Mouse (Mus musculus): ENCODE results near the gene Gpr155. TPM values are rescaled to one million over a fixed set of nuclear protein-coding genes. Genes with fewer than 3 reads are reported as not detected.

Gene Gpr155
- polyA plus RNA-seq, 1 experiment from 2014 or later, result 18.1 TPM

GRCm38 (mm10) chr2:73359941-73360340 is 26.4 kb downstream of the Gpr155 start:
- H3K27ac ChIP-seq (ENCODE audit: low read depth, low read length), result no peak overlapping the region
- H3K4me2 ChIP-seq (replicated peaks; ENCODE audit: low read depth), result no peak overlapping the region
- no peak for TF ChIP-seq CTCF (IDR thresholded peaks at IDR 0.05; ENCODE audit: low read depth)
- no peak overlapping the region for H3K4me3 ChIP-seq (ENCODE audit: low read depth, low read length)
- no peaks in the 10 kb centered on the region for H3K9me3 ChIP-seq (ENCODE audit: control insufficient read depth)
- WGBS, result 70% methylated on average over 5 of the region's 5 CpGs
- peaks cover 6% of the 10 kb centered on the region; the same call in 1 of the 2 replicates for H3K36me3 ChIP-seq (ENCODE audit: control insufficient read depth, insufficient read depth)
- H3K27me3 ChIP-seq (replicated peaks; ENCODE audit: control insufficient read depth, insufficient read depth, low read length), result no peaks in the 10 kb centered on the region
- no peak overlapping the region for H3K9ac ChIP-seq (ENCODE audit: low read depth, low read length)
- H3K4me1 ChIP-seq (replicated peaks; ENCODE audit: control insufficient read depth, insufficient read depth, low read length), result no peaks in the 10 kb centered on the region
- ATAC-seq, result peak; percentile 51; the same call in 1 of the 2 replicates

- Histone ChIP-seq H3K4me3 (ENCODE audit: low read depth, low read length) (no peak overlapping the region), H3K36me3 (ENCODE audit: control insufficient read depth, insufficient read depth) (peaks cover 2% of the 10 kb centered on the region; the same call in 1 of the 2 replicates), H3K9ac (ENCODE audit: low read depth, low read length) (no peak overlapping the region), H3K4me2 (replicated peaks; ENCODE audit: low read depth) (peak overlapping the region; percentile 13; the same call in 1 of the 2 replicates), H3K27me3 (replicated peaks; ENCODE audit: control insufficient read depth, insufficient read depth, low read length) (no peaks in the 10 kb centered on the region), H3K9me3 (ENCODE audit: control insufficient read depth) (no peaks in the 10 kb centered on the region), H3K27ac (ENCODE audit: low read depth, low read length) (no peak overlapping the region), H3K4me1 (replicated peaks; ENCODE audit: control insufficient read depth, insufficient read depth, low read length) (no peaks in the 10 kb centered on the region)
- no peak for TF ChIP-seq CTCF (IDR thresholded peaks at IDR 0.05; ENCODE audit: low read depth)
- WGBS, result 66% methylated on average over 18 of the region's 18 CpGs
- no peak for ATAC-seq
Measured at GRCm38 (mm10) chr2:73357004-73357403, 29.4 kb downstream of the Gpr155 start.

GRCm38 (mm10) chr2:73351927-73352374 is 34.4 kb downstream of the Gpr155 start:
- H3K9ac ChIP-seq (ENCODE audit: low read depth, low read length), result no peak overlapping the region
- no peak for TF ChIP-seq CTCF (IDR thresholded peaks at IDR 0.05; ENCODE audit: low read depth)
- H3K27me3 ChIP-seq (replicated peaks; ENCODE audit: control insufficient read depth, insufficient read depth, low read length), result no peaks in the 10 kb centered on the region
- peak overlapping the region; percentile 15 for H3K27ac ChIP-seq (ENCODE audit: low read depth, low read length)
- H3K4me2 ChIP-seq (replicated peaks; ENCODE audit: low read depth), result no peak overlapping the region
- no peaks in the 10 kb centered on the region for H3K9me3 ChIP-seq (ENCODE audit: control insufficient read depth)
- no peaks in the 10 kb centered on the region for H3K4me1 ChIP-seq (replicated peaks; ENCODE audit: control insufficient read depth, insufficient read depth, low read length)
- peaks cover 8% of the 10 kb centered on the region; the same call in 1 of the 2 replicates for H3K36me3 ChIP-seq (ENCODE audit: control insufficient read depth, insufficient read depth)
- H3K4me3 ChIP-seq (ENCODE audit: low read depth, low read length), result no peak overlapping the region
- no peak for ATAC-seq
- WGBS, result 34% methylated on average over 7 of the region's 7 CpGs

- ATAC-seq, result no peak
- 35% methylated on average over 5 of the region's 5 CpGs for WGBS
- H3K4me3 ChIP-seq (ENCODE audit: low read depth, low read length), result no peak overlapping the region
- no peaks in the 10 kb centered on the region for H3K4me1 ChIP-seq (replicated peaks; ENCODE audit: control insufficient read depth, insufficient read depth, low read length)
- peaks cover 8% of the 10 kb centered on the region; the same call in 1 of the 2 replicates for H3K36me3 ChIP-seq (ENCODE audit: control insufficient read depth, insufficient read depth)
- no peak for TF ChIP-seq CTCF (IDR thresholded peaks at IDR 0.05; ENCODE audit: low read depth)
- H3K27ac ChIP-seq (ENCODE audit: low read depth, low read length), result peak overlapping the region; percentile 15
- no peaks in the 10 kb centered on the region for H3K9me3 ChIP-seq (ENCODE audit: control insufficient read depth)
- no peak overlapping the region for H3K9ac ChIP-seq (ENCODE audit: low read depth, low read length)
- H3K4me2 ChIP-seq (replicated peaks; ENCODE audit: low read depth), result no peak overlapping the region
- H3K27me3 ChIP-seq (replicated peaks; ENCODE audit: control insufficient read depth, insufficient read depth, low read length), result no peaks in the 10 kb centered on the region
Measured at GRCm38 (mm10) chr2:73351496-73351895, 34.9 kb downstream of the Gpr155 start.

- Histone ChIP-seq H3K36me3 (ENCODE audit: control insufficient read depth, insufficient read depth) (peaks cover 8% of the 10 kb centered on the region; the same call in 1 of the 2 replicates), H3K9ac (ENCODE audit: low read depth, low read length) (no peak overlapping the region), H3K4me3 (ENCODE audit: low read depth, low read length) (no peak overlapping the region), H3K4me2 (replicated peaks; ENCODE audit: low read depth) (no peak overlapping the region), H3K27me3 (replicated peaks; ENCODE audit: control insufficient read depth, insufficient read depth, low read length) (no peaks in the 10 kb centered on the region), H3K27ac (ENCODE audit: low read depth, low read length) (no peak overlapping the region), H3K4me1 (replicated peaks; ENCODE audit: control insufficient read depth, insufficient read depth, low read length) (no peaks in the 10 kb centered on the region), H3K9me3 (ENCODE audit: control insufficient read depth) (no peaks in the 10 kb centered on the region)
- ATAC-seq, result no peak
- no peak for TF ChIP-seq CTCF (IDR thresholded peaks at IDR 0.05; ENCODE audit: low read depth)
- 92% methylated on average over 6 of the region's 6 CpGs for WGBS
Measured at GRCm38 (mm10) chr2:73348221-73348620, 38.2 kb downstream of the Gpr155 start.

- Histone ChIP-seq H3K9ac (ENCODE audit: low read depth, low read length) (no peak overlapping the region), H3K27me3 (replicated peaks; ENCODE audit: control insufficient read depth, insufficient read depth, low read length) (no peaks in the 10 kb centered on the region), H3K4me2 (replicated peaks; ENCODE audit: low read depth) (no peak overlapping the region), H3K4me1 (replicated peaks; ENCODE audit: control insufficient read depth, insufficient read depth, low read length) (no peaks in the 10 kb centered on the region), H3K36me3 (ENCODE audit: control insufficient read depth, insufficient read depth) (peaks cover 8% of the 10 kb centered on the region; the same call in 1 of the 2 replicates), H3K9me3 (ENCODE audit: control insufficient read depth) (no peaks in the 10 kb centered on the region), H3K4me3 (ENCODE audit: low read depth, low read length) (no peak overlapping the region), H3K27ac (ENCODE audit: low read depth, low read length) (no peak overlapping the region)
- no peak for ATAC-seq
- 86% methylated on average over 9 of the region's 9 CpGs for WGBS
- TF ChIP-seq CTCF (IDR thresholded peaks at IDR 0.05; ENCODE audit: low read depth), result no peak
Measured at GRCm38 (mm10) chr2:73347766-73348165, 38.6 kb downstream of the Gpr155 start.
